Mouse (Mus musculus): ENCODE measurements around the gene Tax1bp3.

GRCm38 (mm10) chr11:73228881-73229280 lies 52.0 kb downstream of the Tax1bp3 start:
- no peak for TF ChIP-seq CEBPB (IDR thresholded peaks at IDR 0.05; ENCODE audit: insufficient read depth, poor library complexity, severe bottlenecking)
- no peak for TF ChIP-seq MAX (IDR thresholded peaks at IDR 0.05; ENCODE audit: low read depth)
- no peak for TF ChIP-seq POLR2A (IDR thresholded peaks at IDR 0.05; ENCODE audit: insufficient read length, low read depth)
- no peak for TF ChIP-seq USF1 (IDR thresholded peaks at IDR 0.05; ENCODE audit: low read depth)
- no peak for TF ChIP-seq TCF12 (IDR thresholded peaks at IDR 0.05; ENCODE audit: insufficient read depth, poor library complexity, severe bottlenecking)
- TF ChIP-seq POLR2AphosphoS2 (IDR thresholded peaks at IDR 0.05; ENCODE audit: insufficient read length, low read depth) = no peak
- TF ChIP-seq TCF3 (IDR thresholded peaks at IDR 0.05; ENCODE audit: insufficient read length, low read depth) = no peak
- TF ChIP-seq MYOD1 (IDR thresholded peaks at IDR 0.05; ENCODE audit: control insufficient read depth in 1 of 3, insufficient read length in 2 of 3, low read depth in 2 of 3) = no peak
- TF ChIP-seq E2F4 (IDR thresholded peaks at IDR 0.05; ENCODE audit: insufficient read depth) = no peak
- no peak for TF ChIP-seq REST (IDR thresholded peaks at IDR 0.05; ENCODE audit: insufficient read depth, insufficient read length)
- no peak for TF ChIP-seq MYOG (IDR thresholded peaks at IDR 0.05; ENCODE audit: control insufficient read depth in 1 of 3, insufficient read depth in 1 of 3, insufficient read length in 2 of 3, low read depth in 2 of 3)

Data from myocyte (in vitro differentiated cells).